Mouse (Mus musculus): Measurements from ENCODE around the gene Lhfpl5. TPM values are rescaled to one million over a fixed set of nuclear protein-coding genes. Genes with fewer than 3 reads are reported as not detected.

The Lhfpl5 gene
- polyA plus RNA-seq, 1 experiment, result 0.06 TPM

- Histone ChIP-seq H3K27me3 (ENCODE audit: control insufficient read depth, insufficient read depth, insufficient read length) (peaks cover 1% of the 10 kb centered on the region), H3K79me2 (ENCODE audit: control insufficient read depth, insufficient read depth) (peaks cover 60% of the 10 kb centered on the region), H3ac (ENCODE audit: control insufficient read depth, insufficient read length, low read depth) (peak overlapping the region; percentile 92), H3K79me3 (ENCODE audit: low read depth) (peaks cover 51% of the 10 kb centered on the region), H3K4me3 (ENCODE audit: insufficient read depth, poor library complexity, severe bottlenecking) (peak overlapping the region; percentile 86), H3K36me3 (ENCODE audit: control insufficient read depth, insufficient read depth) (peaks cover 22% of the 10 kb centered on the region)
- no peak for TF ChIP-seq CEBPB (IDR thresholded peaks at IDR 0.05; ENCODE audit: low read depth)
- peak; percentile 35 for TF ChIP-seq USF1 (IDR thresholded peaks at IDR 0.05; ENCODE audit: low read depth)
These were observed 46.2 kb downstream of the Lhfpl5 start for GRCm38 (mm10) chr17:28621381-28622299.

DNA sequence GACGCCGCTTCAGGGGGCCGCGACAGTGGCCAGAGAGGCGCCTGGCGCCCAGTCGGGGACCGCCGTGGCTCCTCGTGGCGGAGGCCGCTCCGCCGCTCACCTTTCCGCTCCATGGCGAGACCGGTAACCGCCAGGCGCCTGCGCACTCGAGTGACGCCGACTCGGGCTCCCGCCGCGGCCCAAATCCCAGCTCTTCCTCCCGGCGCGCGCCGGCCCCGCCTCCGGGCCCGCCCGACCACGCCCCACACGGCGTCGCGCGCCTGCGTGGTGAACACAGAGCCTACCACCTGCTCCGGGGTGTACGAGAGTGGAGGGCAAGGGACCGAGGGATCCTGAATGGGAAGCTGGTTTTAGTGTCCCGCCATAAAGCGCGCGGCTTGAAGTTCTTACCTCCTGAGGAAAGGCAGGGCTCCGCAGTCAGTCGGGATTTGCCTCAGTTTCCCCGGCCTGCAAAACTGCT lies 46.9 kb downstream of the Lhfpl5 start, which contains the start of gene Srpk1:
Gene Srpk1, minus strand, starts transcription at position 410 of the 460 bp plus-strand sequence.
- Histone ChIP-seq H3K79me2 (ENCODE audit: control insufficient read depth, insufficient read depth) (peaks cover 53% of the 10 kb centered on the region), H3K27me3 (ENCODE audit: control insufficient read depth, insufficient read depth, insufficient read length) (peaks cover 4% of the 10 kb centered on the region), H3ac (ENCODE audit: control insufficient read depth, insufficient read length, low read depth) (peak within 1 kb of the TSS; percentile 92), H3K36me3 (ENCODE audit: control insufficient read depth, insufficient read depth) (peaks cover 19% of the 10 kb centered on the region), H3K4me3 (ENCODE audit: insufficient read depth, poor library complexity, severe bottlenecking) (peak within 1 kb of the TSS; percentile 86), H3K79me3 (ENCODE audit: low read depth) (peaks cover 45% of the 10 kb centered on the region)
- TF ChIP-seq FOSL1 (IDR thresholded peaks at IDR 0.05; ENCODE audit: insufficient read depth, low read length, poor library complexity, severe bottlenecking), result no peak
- no peak for TF ChIP-seq CTCF (IDR thresholded peaks at IDR 0.05; ENCODE audit: control insufficient read depth, insufficient read depth, insufficient read length)
- TF ChIP-seq MAX (IDR thresholded peaks at IDR 0.05), result peak; percentile 17
- TF ChIP-seq MYOD1 (IDR thresholded peaks at IDR 0.05; ENCODE audit: control insufficient read depth, insufficient read length, low read depth), result no peak
- TF ChIP-seq CEBPB (IDR thresholded peaks at IDR 0.05; ENCODE audit: low read depth), result no peak

DNA sequence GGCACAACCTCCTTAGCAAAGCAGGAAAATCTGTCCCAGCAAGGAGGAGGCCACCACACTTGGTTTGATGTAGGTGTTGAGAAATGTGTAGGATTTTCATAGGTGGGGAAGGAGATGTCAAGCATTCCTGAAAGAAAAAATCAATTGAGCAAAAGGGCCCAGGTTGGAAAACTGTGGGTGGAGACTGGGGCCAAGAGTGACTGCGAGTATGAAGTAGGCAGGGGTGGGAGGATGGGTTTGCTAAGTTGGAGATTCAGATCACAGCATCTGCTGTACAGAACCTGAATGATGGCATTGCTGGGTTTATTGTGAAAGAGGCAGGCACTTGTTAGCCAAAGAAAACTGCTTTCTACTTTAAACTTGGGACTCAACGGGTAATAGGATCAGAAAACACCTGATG lies 49.4 kb downstream of the Lhfpl5 start:
- Histone ChIP-seq H3K4me3 (ENCODE audit: insufficient read depth, poor library complexity, severe bottlenecking) (no peak overlapping the region), H3K27me3 (ENCODE audit: control insufficient read depth, insufficient read depth, insufficient read length) (peaks cover 7% of the 10 kb centered on the region), H3K36me3 (ENCODE audit: control insufficient read depth, insufficient read depth) (peaks cover 8% of the 10 kb centered on the region), H3K79me2 (ENCODE audit: control insufficient read depth, insufficient read depth) (peaks cover 28% of the 10 kb centered on the region), H3ac (ENCODE audit: control insufficient read depth, insufficient read length, low read depth) (no peak overlapping the region), H3K79me3 (ENCODE audit: low read depth) (peaks cover 20% of the 10 kb centered on the region)
- TF ChIP-seq CTCF (IDR thresholded peaks at IDR 0.05; ENCODE audit: control insufficient read depth, insufficient read depth, insufficient read length), result no peak
- no peak for TF ChIP-seq FOSL1 (IDR thresholded peaks at IDR 0.05; ENCODE audit: insufficient read depth, low read length, poor library complexity, severe bottlenecking)
- TF ChIP-seq MYOD1 (IDR thresholded peaks at IDR 0.05; ENCODE audit: control insufficient read depth, insufficient read length, low read depth), result no peak
- TF ChIP-seq USF1 (IDR thresholded peaks at IDR 0.05; ENCODE audit: low read depth), result no peak
- no peak for TF ChIP-seq MYOG (IDR thresholded peaks at IDR 0.05; ENCODE audit: control insufficient read depth, extremely low read depth, insufficient read length)
- TF ChIP-seq MAX (IDR thresholded peaks at IDR 0.05), result no peak
- TF ChIP-seq CEBPB (IDR thresholded peaks at IDR 0.05; ENCODE audit: low read depth), result no peak

- peaks cover 3% of the 10 kb centered on the region for H3K36me3 ChIP-seq (ENCODE audit: control insufficient read depth, insufficient read depth)
- no peak overlapping the region for H3K4me3 ChIP-seq (ENCODE audit: insufficient read depth, poor library complexity, severe bottlenecking)
- H3ac ChIP-seq (ENCODE audit: control insufficient read depth, insufficient read length, low read depth), result no peak overlapping the region
- peaks cover 7% of the 10 kb centered on the region for H3K27me3 ChIP-seq (ENCODE audit: control insufficient read depth, insufficient read depth, insufficient read length)
- peaks cover 23% of the 10 kb centered on the region for H3K79me2 ChIP-seq (ENCODE audit: control insufficient read depth, insufficient read depth)
- peaks cover 16% of the 10 kb centered on the region for H3K79me3 ChIP-seq (ENCODE audit: low read depth)
- TF ChIP-seq MYOG (IDR thresholded peaks at IDR 0.05; ENCODE audit: control insufficient read depth, extremely low read depth, insufficient read length) (no peak), FOSL1 (IDR thresholded peaks at IDR 0.05; ENCODE audit: insufficient read depth, low read length, poor library complexity, severe bottlenecking) (no peak), CTCF (IDR thresholded peaks at IDR 0.05; ENCODE audit: control insufficient read depth, insufficient read depth, insufficient read length) (no peak), MYOD1 (IDR thresholded peaks at IDR 0.05; ENCODE audit: control insufficient read depth, insufficient read length, low read depth) (no peak), MAX (IDR thresholded peaks at IDR 0.05) (no peak), CEBPB (IDR thresholded peaks at IDR 0.05; ENCODE audit: low read depth) (no peak), USF1 (IDR thresholded peaks at IDR 0.05; ENCODE audit: low read depth) (no peak)
These were observed 49.9 kb downstream of the Lhfpl5 start for GRCm38 (mm10) chr17:28625327-28625726.

DNA sequence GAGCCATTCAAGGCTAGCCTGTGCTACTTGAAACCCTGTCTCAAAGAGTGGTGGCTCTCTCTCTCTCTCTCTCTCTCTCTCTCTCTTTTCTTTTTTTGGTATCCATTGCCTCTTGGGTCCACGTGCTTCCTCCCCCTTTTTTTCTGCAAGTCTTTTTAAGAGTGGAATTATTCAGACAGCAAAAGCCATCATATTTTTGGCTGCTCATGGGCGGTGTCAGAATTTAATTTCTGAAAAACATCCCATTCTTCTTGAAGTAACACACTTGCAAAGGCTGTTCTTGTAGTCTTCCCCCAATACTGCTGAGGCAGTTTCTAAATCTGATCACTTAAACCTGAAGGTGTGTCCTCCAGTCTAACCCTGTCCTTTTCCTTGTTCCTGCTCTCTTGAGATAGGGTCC lies 51.5 kb downstream of the Lhfpl5 start:
- no peak for TF ChIP-seq MYOD1 (IDR thresholded peaks at IDR 0.05; ENCODE audit: control insufficient read depth, insufficient read length, low read depth)
- no peak for TF ChIP-seq CTCF (IDR thresholded peaks at IDR 0.05; ENCODE audit: control insufficient read depth, insufficient read depth, insufficient read length)
- no peak for TF ChIP-seq CEBPB (IDR thresholded peaks at IDR 0.05; ENCODE audit: low read depth)
- TF ChIP-seq MYOG (IDR thresholded peaks at IDR 0.05; ENCODE audit: control insufficient read depth, extremely low read depth, insufficient read length), result no peak
- no peak for TF ChIP-seq USF1 (IDR thresholded peaks at IDR 0.05; ENCODE audit: low read depth)
- no peak for TF ChIP-seq FOSL1 (IDR thresholded peaks at IDR 0.05; ENCODE audit: insufficient read depth, low read length, poor library complexity, severe bottlenecking)
- no peak for TF ChIP-seq MAX (IDR thresholded peaks at IDR 0.05)
- Histone ChIP-seq H3ac (ENCODE audit: control insufficient read depth, insufficient read length, low read depth) (no peak overlapping the region), H3K27me3 (ENCODE audit: control insufficient read depth, insufficient read depth, insufficient read length) (peaks cover 11% of the 10 kb centered on the region), H3K79me2 (ENCODE audit: control insufficient read depth, insufficient read depth) (peaks cover 7% of the 10 kb centered on the region), H3K79me3 (ENCODE audit: low read depth) (no peaks in the 10 kb centered on the region), H3K4me3 (ENCODE audit: insufficient read depth, poor library complexity, severe bottlenecking) (no peak overlapping the region), H3K36me3 (ENCODE audit: control insufficient read depth, insufficient read depth) (no peaks in the 10 kb centered on the region)

All from C2C12 (cell line).